Mouse (Mus musculus): ENCODE results near the gene Chmp2a.

GRCm38 (mm10) chr7:13042511-13042910 lies 7.9 kb upstream of the Chmp2a start:
- TF ChIP-seq USF1 (IDR thresholded peaks at IDR 0.05; ENCODE audit: low read depth), result no peak
- no peak for TF ChIP-seq MYOG (IDR thresholded peaks at IDR 0.05; ENCODE audit: control insufficient read depth, extremely low read depth, insufficient read length)
- no peak for TF ChIP-seq CTCF (IDR thresholded peaks at IDR 0.05; ENCODE audit: control insufficient read depth, insufficient read depth, insufficient read length)
- TF ChIP-seq MAX (IDR thresholded peaks at IDR 0.05), result no peak
- TF ChIP-seq CEBPB (IDR thresholded peaks at IDR 0.05; ENCODE audit: low read depth), result no peak
